Mouse (Mus musculus): Measurements from ENCODE around the gene Rere.

The Rere gene

GRCm38 (mm10) chr4:150452155-150452847 is 170.9 kb downstream of the Rere start:
- in situ Hi-C loops (cut with MboI, MseI) = loop anchor here in 1 of 2 experiments (5.0 kb wide), 1 partner anchor 80 kb away; no protein-coding TSS in a partner anchor

- in situ Hi-C loops (cut with MboI, MseI) = loop anchor here in 1 of 2 experiments (5.0 kb wide), 1 partner anchor 82 kb away; no protein-coding TSS in a partner anchor
Measured at GRCm38 (mm10) chr4:150454571-150455306, 173.3 kb downstream of the Rere start.

GRCm38 (mm10) chr4:150455750-150456149 is 174.3 kb downstream of the Rere start:
- in situ Hi-C loops (cut with MboI, MseI) = no loop called here

GRCm38 (mm10) chr4:150456452-150456851 is 175.0 kb downstream of the Rere start:
- in situ Hi-C loops (cut with MboI, MseI) = no loop called here

GRCm38 (mm10) chr4:150456886-150457285 is 175.4 kb downstream of the Rere start:
- in situ Hi-C loops (cut with MboI, MseI) = no loop called here

- in situ Hi-C loops (cut with MboI, MseI) = no loop called here
Measured at GRCm38 (mm10) chr4:150457353-150457752, 175.9 kb downstream of the Rere start.

- in situ Hi-C loops (cut with MboI, MseI) = no loop called here
Measured at GRCm38 (mm10) chr4:150457771-150458170, 176.3 kb downstream of the Rere start.

- in situ Hi-C loops (cut with MboI, MseI) = no loop called here
Measured at GRCm38 (mm10) chr4:150459022-150459794, 177.8 kb downstream of the Rere start.

GRCm38 (mm10) chr4:150460451-150460850 is 179.0 kb downstream of the Rere start:
- in situ Hi-C loops (cut with MboI, MseI) = no loop called here

GRCm38 (mm10) chr4:150461011-150461410 is 179.6 kb downstream of the Rere start:
- in situ Hi-C loops (cut with MboI, MseI) = no loop called here

- in situ Hi-C loops (cut with MboI, MseI) = no loop called here
Measured at GRCm38 (mm10) chr4:150461427-150462189, 180.2 kb downstream of the Rere start.

GRCm38 (mm10) chr4:150462367-150462766 is 180.9 kb downstream of the Rere start:
- in situ Hi-C loops (cut with MboI, MseI) = no loop called here

GRCm38 (mm10) chr4:150465759-150466158 is 184.3 kb downstream of the Rere start:
- in situ Hi-C loops (cut with MboI, MseI) = loop anchor here in 1 of 2 experiments (5.0 kb wide), 2 partner anchors 118 to 203 kb away; no protein-coding TSS in a partner anchor

GRCm38 (mm10) chr4:150469274-150469673 is 187.8 kb downstream of the Rere start:
- in situ Hi-C loops (cut with MboI, MseI) = loop anchor here in 1 of 2 experiments (5.0 kb wide), 2 partner anchors 122 to 207 kb away; no protein-coding TSS in a partner anchor

GRCm38 (mm10) chr4:150470674-150471328 is 189.4 kb downstream of the Rere start:
- in situ Hi-C loops (cut with MboI, MseI) = loop anchor here in 1 of 2 experiments (5.0 kb wide), 1 partner anchor 128 kb away; no protein-coding TSS in a partner anchor

GRCm38 (mm10) chr4:150472751-150473436 is 191.4 kb downstream of the Rere start:
- in situ Hi-C loops (cut with MboI, MseI) = loop anchor here in 1 of 2 experiments (5.0 kb wide), 1 partner anchor 131 kb away; no protein-coding TSS in a partner anchor

GRCm38 (mm10) chr4:150473437-150474070 is 192.1 kb downstream of the Rere start:
- in situ Hi-C loops (cut with MboI, MseI) = loop anchor here in 1 of 2 experiments (5.0 kb wide), 1 partner anchor 131 kb away; no protein-coding TSS in a partner anchor

- in situ Hi-C loops (cut with MboI, MseI) = loop anchor here in 1 of 2 experiments (5.0 kb wide), 1 partner anchor 132 kb away; no protein-coding TSS in a partner anchor
Measured at GRCm38 (mm10) chr4:150474086-150474485, 192.6 kb downstream of the Rere start.

GRCm38 (mm10) chr4:150476258-150476657 is 194.8 kb downstream of the Rere start:
- in situ Hi-C loops (cut with MboI, MseI) = no loop called here
